Mouse (Mus musculus) adrenal gland, postnatal 10 days (tissue): Measurements from ENCODE around the gene Eif3i. TPM values are rescaled to one million over a fixed set of nuclear protein-coding genes. Genes with fewer than 3 reads are reported as not detected.
A peak's percentile ranks its signal among the peaks of the same experiment; 100 is the strongest.

Source experiments
- DNase-seq: peaks from one replicate; pipeline ENCODE4 v3.0.0; 2021; ENCODE audit warnings: mixed read lengths
- long read RNA-seq, 2 experiments: library from polyadenylated mRNA; stranded (forward); transcript quantifications; one replicate each; pipeline ENCODE4 v2.0.0; 2021
- total RNA-seq, 2 experiments: library from RNA; stranded (reverse); gene quantifications; 2 replicates each; pipeline ENCODE4 v1.2.3; 2021

The Eif3i gene
- total RNA-seq = 100 to 1,000 TPM; 192 to 198 TPM
- long read RNA-seq, experiment 1, transcript Eif3i-201 (11 exons, 1,123 nt) = major isoform, 157 of 221 reads
- long read RNA-seq, experiment 1, partial matches to known transcripts = 60 of 221 reads
- long read RNA-seq, experiment 1, other reads (novel, unspliced or antisense) = 4 of 221 reads
- long read RNA-seq, experiment 2, transcript Eif3i-201 (11 exons, 1,123 nt) = major isoform, 71 of 112 reads
- long read RNA-seq, experiment 2, partial matches to known transcripts = 34 of 112 reads
- long read RNA-seq, experiment 2, other reads (novel, unspliced or antisense) = 7 of 112 reads

GRCm38 (mm10) chr4:129600233-129601158 is at the start of gene Eif3i, which contains the start of gene Tmem234:
Gene Eif3i, minus strand, starts transcription at chr4:129600648.
Gene Tmem234, plus strand, starts transcription at chr4:129600668.
- peak; percentile 90 for DNase-seq

GRCm38 (mm10) chr4:129648656-129649055 is 48.2 kb upstream of the Eif3i start:
- no peak for DNase-seq

- no peak for DNase-seq
Measured at GRCm38 (mm10) chr4:129645204-129645603, 44.8 kb upstream of the Eif3i start.

- DNase-seq = peak; percentile 46
Measured at GRCm38 (mm10) chr4:129641756-129642155, 41.3 kb upstream of the Eif3i start.

GRCm38 (mm10) chr4:129640638-129641467 is 40.4 kb upstream of the Eif3i start, which contains the start of gene Txlna:
Gene Txlna, minus strand, starts transcription at chr4:129641065.
- peak; percentile 96 for DNase-seq

GRCm38 (mm10) chr4:129640101-129640637 is 39.7 kb upstream of the Eif3i start:
- DNase-seq = peak; percentile 68

GRCm38 (mm10) chr4:129639221-129639620 is 38.8 kb upstream of the Eif3i start:
- no peak for DNase-seq

GRCm38 (mm10) chr4:129633852-129634251 is 33.4 kb upstream of the Eif3i start:
- DNase-seq = no peak

- no peak for DNase-seq
Measured at GRCm38 (mm10) chr4:129631867-129632266, 31.4 kb upstream of the Eif3i start.

- peak; percentile 72 for DNase-seq
Measured at GRCm38 (mm10) chr4:129630944-129631343, 30.5 kb upstream of the Eif3i start.

- DNase-seq = no peak
Measured at GRCm38 (mm10) chr4:129626035-129626434, 25.6 kb upstream of the Eif3i start.

GRCm38 (mm10) chr4:129625496-129625895 is 25.0 kb upstream of the Eif3i start:
- no peak for DNase-seq

GRCm38 (mm10) chr4:129625029-129625370 is 24.6 kb upstream of the Eif3i start:
- peak; percentile 67 for DNase-seq

- DNase-seq = peak; percentile 87
Measured at GRCm38 (mm10) chr4:129624281-129625028, 24.0 kb upstream of the Eif3i start.

GRCm38 (mm10) chr4:129623681-129624091 is 23.2 kb upstream of the Eif3i start, which contains the start of gene Ccdc28b:
Gene Ccdc28b, minus strand, starts transcription at chr4:129623947.
- DNase-seq = peak; percentile 62

- DNase-seq = peak; percentile 38
Measured at GRCm38 (mm10) chr4:129622803-129623535, 22.5 kb upstream of the Eif3i start.

GRCm38 (mm10) chr4:129622120-129622802 is 21.8 kb upstream of the Eif3i start:
- DNase-seq = no peak

GRCm38 (mm10) chr4:129621283-129621841 is 20.9 kb upstream of the Eif3i start:
- peak; percentile 49 for DNase-seq
